Mouse (Mus musculus) megakaryocyte, adult 5-6 weeks (primary cell): ENCODE results near the gene Lysmd2. TPM values are rescaled to one million over a fixed set of nuclear protein-coding genes. Genes with fewer than 3 reads are reported as not detected.

Experiments
- total RNA-seq, 2 experiments: library from RNA; stranded (forward) in 1 of 2; stranded (reverse) in 1 of 2; fragments of 153-499, 151-499 nt in 1 of 2; fragments of 221-1000, 200-1000 nt in 1 of 2; gene quantifications; 2 replicates each; pipeline versions ENCODE4 v1.2.3 to v1.2.4; 2015 to 2017

The Lysmd2 gene
- total RNA-seq, 2 experiments from 2014 or later: 0.11 TPM; not detected in 1

Other genes with a start within 250 kb of the Lysmd2 start
- gene Mapk6, start 215.7 kb upstream of the Lysmd2 start, total RNA-seq (2015): 36.0 and 39.6 TPM in 2 replicates
- 26.6 and 29.3 TPM in 2 replicates for gene Mapk6, start 215.7 kb upstream of the Lysmd2 start, total RNA-seq (2017)
- gene Leo1, start 184.2 kb upstream of the Lysmd2 start, total RNA-seq (2015): 12.5 and 16.3 TPM in 2 replicates
- 32.5 and 35.6 TPM in 2 replicates for gene Leo1, start 184.2 kb upstream of the Lysmd2 start, total RNA-seq (2017)
- 100 and 101 TPM in 2 replicates for gene Tmod3, start 66.1 kb upstream of the Lysmd2 start, total RNA-seq (2015)
- 102 and 121 TPM in 2 replicates for gene Tmod3, start 66.1 kb upstream of the Lysmd2 start, total RNA-seq (2017)
- gene Tmod2, start 14.4 kb upstream of the Lysmd2 start, total RNA-seq (2015): not detected in 2 replicates
- 0.41 TPM in 1 of 2 replicates, not detected in the other for gene Tmod2, start 14.4 kb upstream of the Lysmd2 start, total RNA-seq (2017)
- not detected in 2 replicates for gene Scg3, start 58.3 kb downstream of the Lysmd2 start, total RNA-seq (2015)
- gene Scg3, start 58.3 kb downstream of the Lysmd2 start, total RNA-seq (2017): not detected in 2 replicates
- gene Bmp5, start 149.6 kb downstream of the Lysmd2 start, total RNA-seq (2015): not detected in 2 replicates
- 0.53 TPM in 1 of 2 replicates, not detected in the other for gene Bmp5, start 149.6 kb downstream of the Lysmd2 start, total RNA-seq (2017)